Mouse (Mus musculus): ENCODE results near the gene Nabp2. TPM values are rescaled to one million over a fixed set of nuclear protein-coding genes. Genes with fewer than 3 reads are reported as not detected.
A peak's percentile ranks its signal among the peaks of the same experiment; 100 is the strongest.

The Nabp2 gene
- polyA plus RNA-seq (2015; fragmentation: Nextera tagmentation; extraction: Ambion mirVana): 33.7 and 33.8 TPM in 2 replicates

- Histone ChIP-seq H3K9ac (replicated peaks) (peak within 1 kb of the TSS; percentile 82), H3K36me3 (replicated peaks; ENCODE audit: insufficient read depth, low read length) (peaks cover 15% of the 10 kb centered on the region), H3K27ac (ENCODE audit: low read depth) (peak within 1 kb of the TSS; percentile 86), H3K4me2 (ENCODE audit: low read depth, low read length) (peak within 1 kb of the TSS; percentile 94), H3K4me3 (ENCODE audit: low read depth, low read length) (peak within 1 kb of the TSS; percentile 78), H3K4me1 (ENCODE audit: insufficient read depth) (peaks cover 30% of the 10 kb centered on the region), H3K9me3 (ENCODE audit: low read length) (no peaks in the 10 kb centered on the region), H3K27me3 (ENCODE audit: insufficient read depth, low read length) (no peaks in the 10 kb centered on the region)
- ATAC-seq (peak; percentile 78), DNase-seq (peak; percentile 97)
- 0 out of 2 replicates have a peak, but pooled peaks have one; percentile 0 for TF ChIP-seq CTCF (IDR thresholded peaks at IDR 0.05; ENCODE audit: low read depth)
- TF ChIP-seq EP300 (IDR thresholded peaks at IDR 0.05; ENCODE audit: low read depth): peak; percentile 20; the same call in 1 of the 2 replicates
- WGBS (ENCODE audit: insufficient replicate concordance): 1% methylated on average over 50 of the region's 50 CpGs
These were observed at the start of gene Nabp2, which contains the start of gene Rnf41 for GRCm38 (mm10) chr10:128411211-128412054. Gene Nabp2, minus strand, starts transcription at chr10:128411492. Gene Rnf41, plus strand, starts transcription at chr10:128411657.

GRCm38 (mm10) chr10:128460270-128460630 lies 49.0 kb upstream of the Nabp2 start:
- Histone ChIP-seq H3K27me3 (ENCODE audit: insufficient read depth, low read length) (no peaks in the 10 kb centered on the region), H3K9ac (replicated peaks) (peak overlapping the region; percentile 93), H3K36me3 (replicated peaks; ENCODE audit: insufficient read depth, low read length) (peaks cover 33% of the 10 kb centered on the region), H3K27ac (ENCODE audit: low read depth) (peak overlapping the region; percentile 96), H3K4me1 (ENCODE audit: insufficient read depth) (peaks cover 10% of the 10 kb centered on the region; the same call in 1 of the 2 replicates), H3K4me2 (ENCODE audit: low read depth, low read length) (peak overlapping the region; percentile 89), H3K4me3 (ENCODE audit: low read depth, low read length) (peak overlapping the region; percentile 86), H3K9me3 (ENCODE audit: low read length) (no peaks in the 10 kb centered on the region)
- TF ChIP-seq EP300 (IDR thresholded peaks at IDR 0.05; ENCODE audit: low read depth) (no peak), CTCF (IDR thresholded peaks at IDR 0.05; ENCODE audit: low read depth) (no peak)
- DNase-seq: no peak
- 11% methylated on average over 5 of the region's 5 CpGs for WGBS (ENCODE audit: insufficient replicate concordance)
- no peak for ATAC-seq

- DNase-seq: no peak
- peak overlapping the region; percentile 86 for H3K4me3 ChIP-seq (ENCODE audit: low read depth, low read length)
- peak overlapping the region; percentile 89 for H3K4me2 ChIP-seq (ENCODE audit: low read depth, low read length)
- peaks cover 10% of the 10 kb centered on the region; the same call in 1 of the 2 replicates for H3K4me1 ChIP-seq (ENCODE audit: insufficient read depth)
- H3K36me3 ChIP-seq (replicated peaks; ENCODE audit: insufficient read depth, low read length): peaks cover 28% of the 10 kb centered on the region
- H3K27ac ChIP-seq (ENCODE audit: low read depth): peak overlapping the region; percentile 96
- peak; percentile 71 for ATAC-seq
- H3K27me3 ChIP-seq (ENCODE audit: insufficient read depth, low read length): no peaks in the 10 kb centered on the region
- no peaks in the 10 kb centered on the region for H3K9me3 ChIP-seq (ENCODE audit: low read length)
- TF ChIP-seq CTCF (IDR thresholded peaks at IDR 0.05; ENCODE audit: low read depth): no peak
- no peak for TF ChIP-seq EP300 (IDR thresholded peaks at IDR 0.05; ENCODE audit: low read depth)
- 3% methylated on average over 16 of the region's 67 CpGs for WGBS (ENCODE audit: insufficient replicate concordance)
- peak overlapping the region; percentile 93 for H3K9ac ChIP-seq (replicated peaks)
These were observed 48.3 kb upstream of the Nabp2 start for GRCm38 (mm10) chr10:128459409-128460269.

GRCm38 (mm10) chr10:128458719-128459408 lies 47.6 kb upstream of the Nabp2 start, which contains the start of gene Smarcc2:
Gene Smarcc2, plus strand, starts transcription at chr10:128459248.
- TF ChIP-seq EP300 (IDR thresholded peaks at IDR 0.05; ENCODE audit: low read depth) (no peak), CTCF (IDR thresholded peaks at IDR 0.05; ENCODE audit: low read depth) (peak; percentile 38)
- H3K27me3 ChIP-seq (ENCODE audit: insufficient read depth, low read length): no peaks in the 10 kb centered on the region
- ATAC-seq (peak; percentile 85), DNase-seq (peak; percentile 92)
- peaks cover 20% of the 10 kb centered on the region for H3K36me3 ChIP-seq (replicated peaks; ENCODE audit: insufficient read depth, low read length)
- H3K4me1 ChIP-seq (ENCODE audit: insufficient read depth): peaks cover 10% of the 10 kb centered on the region; the same call in 1 of the 2 replicates
- H3K9me3 ChIP-seq (ENCODE audit: low read length): no peaks in the 10 kb centered on the region
- under 1% methylated on average over 41 of the region's 86 CpGs for WGBS (ENCODE audit: insufficient replicate concordance)
- peak within 1 kb of the TSS; percentile 86 for H3K4me3 ChIP-seq (ENCODE audit: low read depth, low read length)
- peak within 1 kb of the TSS; percentile 93 for H3K9ac ChIP-seq (replicated peaks)
- peak within 1 kb of the TSS; percentile 89 for H3K4me2 ChIP-seq (ENCODE audit: low read depth, low read length)
- peak within 1 kb of the TSS; percentile 96 for H3K27ac ChIP-seq (ENCODE audit: low read depth)

- Histone ChIP-seq H3K4me3 (ENCODE audit: low read depth, low read length) (peak overlapping the region; percentile 86), H3K4me1 (ENCODE audit: insufficient read depth) (peaks cover 10% of the 10 kb centered on the region; the same call in 1 of the 2 replicates), H3K27ac (ENCODE audit: low read depth) (peak overlapping the region; percentile 96), H3K9ac (replicated peaks) (peak overlapping the region; percentile 93), H3K36me3 (replicated peaks; ENCODE audit: insufficient read depth, low read length) (peaks cover 15% of the 10 kb centered on the region), H3K27me3 (ENCODE audit: insufficient read depth, low read length) (no peaks in the 10 kb centered on the region), H3K9me3 (ENCODE audit: low read length) (no peaks in the 10 kb centered on the region), H3K4me2 (ENCODE audit: low read depth, low read length) (peak overlapping the region; percentile 89)
- no peak for TF ChIP-seq CTCF (IDR thresholded peaks at IDR 0.05; ENCODE audit: low read depth)
- ATAC-seq (peak; percentile 53), DNase-seq (peak; percentile 93)
- WGBS (ENCODE audit: insufficient replicate concordance): under 1% methylated on average over 29 of the region's 29 CpGs
These were observed 47.0 kb upstream of the Nabp2 start for GRCm38 (mm10) chr10:128458348-128458718.

All from liver, postnatal 0 days (tissue).